Mouse (Mus musculus) regulatory T cell (primary cell): ENCODE results near the gene Gm17581.
"Not testable (repeated sequence)": the region's sequence is repeated elsewhere in the genome, so short reads cannot be mapped to it uniquely, and the experiment has no call there.

ENCODE experiments used
- in situ Hi-C: fragments of 300-600 bp; cut with MboI, MseI; formaldehyde crosslinking; loops from one replicate; pipeline ENCODE4 v1.15.1; 2025; ENCODE audit warnings: high pct_unique_total_duplicates

Gm17581 gene

GRCm38 (mm10) chr2:155742211-155742610, 6.5 kb upstream of the Gm17581 start:
- in situ Hi-C loops, result no loop called here

GRCm38 (mm10) chr2:155737803-155738202, 2.1 kb upstream of the Gm17581 start:
- in situ Hi-C loops, result no loop called here

GRCm38 (mm10) chr2:155736936-155737335, 1.3 kb upstream of the Gm17581 start:
- in situ Hi-C loops, result no loop called here

GRCm38 (mm10) chr2:155735080-155735479, 586 bp downstream of the Gm17581 start:
- in situ Hi-C loops, result no loop called here

GRCm38 (mm10) chr2:155729158-155729645, 6.5 kb downstream of the Gm17581 start, which contains the start of gene Edem2:
TSS of gene Edem2 (minus strand) at chr2:155729475.
- in situ Hi-C loops, result no loop called here

GRCm38 (mm10) chr2:155728742-155729141, 6.9 kb downstream of the Gm17581 start:
- in situ Hi-C loops, result no loop called here

GRCm38 (mm10) chr2:155727764-155728395, 7.8 kb downstream of the Gm17581 start:
- in situ Hi-C loops, result no loop called here

GRCm38 (mm10) chr2:155726302-155726701, 9.4 kb downstream of the Gm17581 start:
- in situ Hi-C loops, result no loop called here

- in situ Hi-C loops, result no loop called here
Observed at GRCm38 (mm10) chr2:155724526-155724925, 11.1 kb downstream of the Gm17581 start.

GRCm38 (mm10) chr2:155724036-155724435, 11.6 kb downstream of the Gm17581 start:
- in situ Hi-C loops, result no loop called here

- in situ Hi-C loops, result no loop called here
Observed at GRCm38 (mm10) chr2:155720585-155720984, 15.1 kb downstream of the Gm17581 start.

- in situ Hi-C loops, result no loop called here
Observed at GRCm38 (mm10) chr2:155717082-155717990, 18.3 kb downstream of the Gm17581 start.

- in situ Hi-C loops, result loop anchor here (5.0 kb wide), 1 partner anchor 97 kb away; no protein-coding TSS in a partner anchor
Observed at GRCm38 (mm10) chr2:155710557-155710956, 25.1 kb downstream of the Gm17581 start.

- in situ Hi-C loops, result no loop called here
Observed at GRCm38 (mm10) chr2:155707251-155707650, 28.4 kb downstream of the Gm17581 start.

GRCm38 (mm10) chr2:155703630-155704029, 32.0 kb downstream of the Gm17581 start:
- in situ Hi-C loops, result no loop called here

GRCm38 (mm10) chr2:155701399-155701919, 34.2 kb downstream of the Gm17581 start:
- in situ Hi-C loops, result no loop called here

GRCm38 (mm10) chr2:155698443-155698842, 37.2 kb downstream of the Gm17581 start:
- in situ Hi-C loops, result not testable (repeated sequence)

GRCm38 (mm10) chr2:155696851-155697250, 38.8 kb downstream of the Gm17581 start:
- in situ Hi-C loops, result no loop called here

GRCm38 (mm10) chr2:155696091-155696558, 39.5 kb downstream of the Gm17581 start:
- in situ Hi-C loops, result no loop called here

- in situ Hi-C loops, result no loop called here
Observed at GRCm38 (mm10) chr2:155695316-155695715, 40.4 kb downstream of the Gm17581 start.

- in situ Hi-C loops, result no loop called here
Observed at GRCm38 (mm10) chr2:155694564-155694963, 41.1 kb downstream of the Gm17581 start.

- in situ Hi-C loops, result no loop called here
Observed at GRCm38 (mm10) chr2:155693136-155693535, 42.5 kb downstream of the Gm17581 start.
